Comparison of ENCODE assay signal across 8 mouse cellular contexts in the genomic region with DNA sequence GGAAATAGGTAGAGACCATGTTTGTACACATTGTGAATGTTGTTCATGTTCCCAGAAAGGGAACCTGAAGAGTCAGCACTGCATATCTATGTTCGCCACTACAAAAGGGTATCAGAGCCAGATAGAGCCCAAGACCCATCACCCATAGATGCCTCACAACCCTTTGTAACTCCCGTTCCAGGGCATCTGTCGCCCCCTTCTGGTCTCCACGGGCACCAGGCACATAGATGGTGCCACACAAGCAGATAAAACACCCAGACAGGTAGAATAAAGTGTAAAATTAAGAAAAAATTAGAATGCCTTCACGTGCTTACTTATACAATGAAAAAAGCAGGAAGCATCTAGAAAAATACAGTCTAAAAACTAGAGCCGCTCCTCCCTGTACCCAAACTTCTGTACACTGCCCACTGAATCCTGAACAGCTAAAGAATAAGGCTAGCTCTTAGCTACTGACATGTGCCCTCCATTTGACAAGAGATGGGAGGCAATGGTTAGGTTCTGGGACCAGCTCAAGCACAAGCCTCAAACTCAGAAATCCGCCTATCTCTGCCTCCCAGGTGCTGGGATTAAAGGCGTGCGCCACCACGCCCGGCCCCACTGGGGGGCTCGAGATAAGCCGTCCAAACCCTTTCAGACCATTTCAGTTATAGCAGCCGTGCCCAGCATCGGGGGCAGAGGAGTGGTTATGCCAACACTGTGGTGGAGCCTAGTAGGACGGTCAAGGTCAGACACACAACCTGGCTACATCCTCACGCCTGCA. TPM values are rescaled to one million over a fixed set of nuclear protein-coding genes. Genes with fewer than 3 reads are reported as not detected.
DNase-seq lines count a peak whose midpoint lies in the region; ATAC-seq and TF ChIP-seq lines count a peak whose summit lies in the region.
"Had no signal": no experiment of that assay in that cellular context is flagged by ENCODE, and none has a peak within 500 bp of the region (broad histone marks: within the 10 kb centered on the region; RNA-seq: fewer than 3 reads in every experiment).

No protein-coding gene starts in this region.

- DNase-seq in spleen, adult 12 weeks (ENCODE audit: low spot score) = peak; percentile 55
- no peak for DNase-seq in spleen, adult 18-20 months
- no peak for DNase-seq in embryonic facial prominence, embryonic 14.5 days (ENCODE audit: low spot score)
- peak; percentile 25 for DNase-seq in neural tube, embryonic 10.5 days (ENCODE audit: extremely low spot score, low spot score)
- no peak for DNase-seq in natural killer cell, adult 2 months (ENCODE audit: low spot score in 2 of 2)
- DNase-seq in right cerebral cortex, adult 18-20 months = no peak

- H3K36me3 ChIP-seq in embryonic facial prominence, embryonic 14.5 days (ENCODE audit: control insufficient read depth, insufficient read depth, low read length) = no peaks in the 10 kb centered on the region
- peaks cover 14% of the 10 kb centered on the region for H3K36me3 ChIP-seq in intestine, postnatal 0 days (ENCODE audit: control insufficient read depth, insufficient read depth)

- no peaks in the 10 kb centered on the region for H3K27me3 ChIP-seq in embryonic facial prominence, embryonic 14.5 days (replicated peaks; ENCODE audit: control insufficient read depth, insufficient read depth, low read length)
- H3K27me3 ChIP-seq in intestine, postnatal 0 days (replicated peaks; ENCODE audit: control insufficient read depth, insufficient read depth, low read length) = no peaks in the 10 kb centered on the region

- peak overlapping the region; percentile 61 for H3K4me2 ChIP-seq in embryonic facial prominence, embryonic 14.5 days (ENCODE audit: low read depth, low read length)
- peak overlapping the region; percentile 69 for H3K4me2 ChIP-seq in intestine, postnatal 0 days (replicated peaks; ENCODE audit: low read depth)

- H3K4me3 ChIP-seq in embryonic facial prominence, embryonic 14.5 days (ENCODE audit: low read depth, low read length) = peak overlapping the region; percentile 25
- H3K4me3 ChIP-seq in intestine, postnatal 0 days (ENCODE audit: low read depth, low read length) = peak overlapping the region; percentile 29

- H3K4me1 ChIP-seq in embryonic facial prominence, embryonic 14.5 days (ENCODE audit: control insufficient read depth, insufficient read depth, low read length) = no peaks in the 10 kb centered on the region
- 0 out of 2 replicates have a peak, but pooled peaks cover 3% of the 10 kb centered on the region for H3K4me1 ChIP-seq in intestine, postnatal 0 days (replicated peaks; ENCODE audit: control insufficient read depth, insufficient read depth, low read length)

- H3K27ac ChIP-seq in embryonic facial prominence, embryonic 14.5 days (replicated peaks; ENCODE audit: low read depth, low read length) = no peak overlapping the region
- H3K27ac ChIP-seq in intestine, postnatal 0 days (ENCODE audit: low read depth, low read length) = no peak overlapping the region
- H3K27ac ChIP-seq: macrophage had no signal

- TF ChIP-seq CTCF in intestine, postnatal 0 days (IDR thresholded peaks at IDR 0.05; ENCODE audit: low read depth) = peak; percentile 67

- no peak for ATAC-seq in embryonic facial prominence, embryonic 14.5 days (ENCODE audit: low read depth)
- ATAC-seq in intestine, postnatal 0 days = peak; percentile 17

- WGBS in embryonic facial prominence, embryonic 14.5 days = 35% methylated on average over 17 of the region's 17 CpGs
- 39% methylated on average over 17 of the region's 17 CpGs for WGBS in intestine, postnatal 0 days

- peak overlapping the region; percentile 37; the same call in 1 of the 2 replicates for H3K9ac ChIP-seq in embryonic facial prominence, embryonic 14.5 days (ENCODE audit: low read depth, low read length)
- H3K9ac ChIP-seq in intestine, postnatal 0 days (ENCODE audit: low read depth, low read length) = 0 out of 2 replicates have a peak overlapping the region, but pooled peaks have one; percentile 40

- no peaks in the 10 kb centered on the region for H3K9me3 ChIP-seq in embryonic facial prominence, embryonic 14.5 days (ENCODE audit: control insufficient read depth, low read length)
- H3K9me3 ChIP-seq in intestine, postnatal 0 days (ENCODE audit: control insufficient read depth) = no peaks in the 10 kb centered on the region

RNA-seq across cellular contexts. Expression of a gene that starts 9.0 kb away (rescaled TPM):
- polyA plus RNA-seq in embryonic facial prominence, embryonic 14.5 days (2014; fragmentation: Nextera tagmentation; extraction: Ambion mirVana) = 2.9 and 4.0 TPM in 2 replicates
- 14.1 and 15.7 TPM in 2 replicates for polyA plus RNA-seq in intestine, postnatal 0 days (2015; fragmentation: Nextera tagmentation; extraction: Ambion mirVana)

RNA-seq across cellular contexts. Expression of a gene that starts 37.9 kb away (rescaled TPM):
- 75.3 and 79.9 TPM in 2 replicates for polyA plus RNA-seq in embryonic facial prominence, embryonic 14.5 days (2014; fragmentation: Nextera tagmentation; extraction: Ambion mirVana)
- 67.4 and 81.3 TPM in 2 replicates for polyA plus RNA-seq in intestine, postnatal 0 days (2015; fragmentation: Nextera tagmentation; extraction: Ambion mirVana)

Comparison
In these comparisons a context has a peak if more than half of its experiments do, and no peak if none do; other contexts are left out.
1. DNase-seq: peak in spleen, adult 12 weeks (single experiment) and neural tube, embryonic 10.5 days (single experiment); none in spleen, adult 18-20 months (0 of 2), embryonic facial prominence, embryonic 14.5 days (single experiment), natural killer cell, adult 2 months (0 of 2) and right cerebral cortex, adult 18-20 months (single experiment).